Mouse (Mus musculus) cortical plate, adult 2 months (tissue): ENCODE measurements around the gene Tpmt.

Experiments
- CTCF ChIP-seq: fragments of 200-500 bp; IDR thresholded peaks from 2 replicates; pipeline ENCODE4 v1.5.1; 2011; ENCODE audit warnings: mild to moderate bottlenecking, control low read depth, low read length; ENCODE audit not compliant: insufficient read depth; ENCODE audit errors: extremely low read depth
- POLR2A ChIP-seq: fragments of 200-500 bp; IDR thresholded peaks from 2 replicates; pipeline ENCODE4 v1.6.1; 2011; ENCODE audit warnings: mild to moderate bottlenecking, low read length, control low read depth; ENCODE audit not compliant: insufficient read depth; ENCODE audit errors: extremely low read depth

GRCm38 (mm10) chr13:47070329-47071080, 26.0 kb upstream of the Tpmt start:
- no peak for TF ChIP-seq CTCF
- TF ChIP-seq POLR2A: no peak
